Mouse (Mus musculus) NIH3T3 (cell line): ENCODE measurements around the gene Ufsp1.

Source experiments
- DNase-seq: peaks from one replicate; pipeline ENCODE4 v3.0.0-alpha.2; 2012; ENCODE audit warnings: low read depth

Gene Ufsp1

DNA sequence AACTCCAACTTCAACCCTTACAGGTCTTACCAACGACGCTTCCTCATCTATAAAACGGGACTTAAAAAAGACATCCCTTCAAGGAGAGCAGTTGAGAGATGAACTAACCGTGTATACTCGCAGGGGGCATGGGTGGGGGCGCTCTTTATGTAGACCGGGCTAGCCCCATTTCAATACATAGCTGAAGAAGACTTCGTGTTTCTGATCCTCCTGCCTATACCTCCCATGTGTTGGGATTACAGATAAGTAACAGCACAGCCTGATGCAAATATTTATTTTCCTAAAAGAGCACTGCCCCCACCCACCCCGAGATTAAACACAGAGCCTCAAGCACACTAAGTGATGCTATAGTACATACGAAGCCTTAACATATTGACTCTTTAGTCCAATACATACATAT is 39.9 kb downstream of the Ufsp1 start:
- no peak for DNase-seq

DNA sequence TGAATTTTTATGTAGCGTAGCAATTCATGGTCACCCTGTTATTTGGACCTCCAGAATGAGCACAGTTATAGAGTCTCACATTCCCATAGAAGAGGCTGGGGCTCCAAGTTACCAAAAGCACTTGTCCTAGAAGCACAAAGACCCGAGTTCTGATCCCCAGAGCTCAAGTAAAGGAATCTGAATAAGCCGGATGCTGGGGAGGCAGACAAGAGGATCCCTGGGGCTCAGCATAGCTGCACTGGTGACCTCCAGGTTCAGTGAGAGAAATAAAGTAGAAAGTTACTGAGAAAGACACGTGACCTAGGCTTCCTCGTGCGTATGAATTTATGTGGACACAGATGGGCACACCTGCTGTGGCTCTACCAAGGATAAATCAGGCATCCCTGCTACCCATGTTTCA is 40.6 kb downstream of the Ufsp1 start:
- no peak for DNase-seq

DNA sequence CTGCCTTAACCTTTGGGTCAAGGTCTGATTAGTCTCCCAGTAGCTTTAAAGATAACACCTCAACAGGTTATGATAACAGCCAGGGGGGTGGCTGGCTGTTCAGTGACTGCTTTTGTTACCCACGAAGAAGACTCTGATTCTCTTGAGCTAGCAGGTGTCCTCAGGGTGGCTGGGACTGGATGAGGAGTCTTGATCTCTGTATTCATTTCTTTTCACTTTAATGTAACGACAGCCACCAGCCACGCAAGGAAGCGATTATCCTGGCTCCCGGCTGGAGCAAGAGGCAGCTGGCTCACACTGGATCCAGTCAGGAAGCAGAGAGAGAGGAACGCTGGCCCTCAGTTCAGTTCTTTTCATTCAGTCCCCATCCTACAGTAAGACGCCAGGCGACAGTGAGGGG is 42.8 kb downstream of the Ufsp1 start:
- no peak for DNase-seq

DNA sequence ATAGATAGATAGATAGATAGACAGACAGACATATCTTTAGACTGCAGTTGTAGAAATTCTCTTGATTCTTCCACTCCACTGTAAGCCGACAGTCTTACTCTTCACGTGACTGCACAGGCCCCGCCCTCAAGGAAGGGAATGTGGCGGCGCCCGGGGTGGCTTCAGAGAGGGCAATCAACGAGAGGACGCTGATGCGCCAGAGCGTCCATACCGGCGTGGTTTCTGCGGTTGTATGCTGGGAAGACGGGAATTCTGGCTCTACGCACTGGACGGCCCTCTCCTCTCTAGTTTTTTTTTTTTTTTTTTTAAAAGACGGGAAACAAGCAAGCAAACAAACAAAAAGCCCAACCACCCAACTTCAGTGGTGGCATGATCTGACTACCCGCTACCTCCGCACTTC is 43.8 kb downstream of the Ufsp1 start:
- DNase-seq, result peak; percentile 97

DNA sequence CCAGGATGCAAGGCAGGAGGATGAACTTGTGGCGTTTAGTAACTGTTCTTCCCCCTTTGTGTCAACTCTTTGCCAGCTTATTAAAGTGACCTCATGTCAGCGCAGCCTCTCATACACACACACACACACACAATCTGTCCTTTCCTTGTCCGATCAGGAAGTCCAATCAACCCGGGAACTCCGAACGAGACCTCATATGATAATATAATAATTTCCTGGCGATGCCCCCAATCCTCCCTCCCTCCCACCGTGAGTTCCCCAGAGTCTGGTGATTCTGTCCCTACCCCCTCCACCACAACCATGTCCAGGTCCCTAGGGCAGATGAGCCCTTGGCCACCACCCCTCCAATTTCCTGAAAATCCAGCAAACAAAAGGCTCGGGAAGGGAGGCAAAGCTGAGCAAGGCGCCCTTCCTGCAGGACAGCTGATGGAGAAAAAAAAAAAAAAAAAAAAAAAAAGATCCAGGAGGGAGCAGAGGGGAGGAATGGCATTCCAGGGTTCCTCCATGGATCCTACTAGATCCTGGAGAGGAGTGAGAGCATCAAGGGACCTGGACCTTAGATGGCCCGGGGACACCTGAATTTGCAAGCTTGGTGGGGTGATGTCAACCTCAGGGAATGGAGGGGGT is 44.3 kb downstream of the Ufsp1 start:
- no peak for DNase-seq

DNA sequence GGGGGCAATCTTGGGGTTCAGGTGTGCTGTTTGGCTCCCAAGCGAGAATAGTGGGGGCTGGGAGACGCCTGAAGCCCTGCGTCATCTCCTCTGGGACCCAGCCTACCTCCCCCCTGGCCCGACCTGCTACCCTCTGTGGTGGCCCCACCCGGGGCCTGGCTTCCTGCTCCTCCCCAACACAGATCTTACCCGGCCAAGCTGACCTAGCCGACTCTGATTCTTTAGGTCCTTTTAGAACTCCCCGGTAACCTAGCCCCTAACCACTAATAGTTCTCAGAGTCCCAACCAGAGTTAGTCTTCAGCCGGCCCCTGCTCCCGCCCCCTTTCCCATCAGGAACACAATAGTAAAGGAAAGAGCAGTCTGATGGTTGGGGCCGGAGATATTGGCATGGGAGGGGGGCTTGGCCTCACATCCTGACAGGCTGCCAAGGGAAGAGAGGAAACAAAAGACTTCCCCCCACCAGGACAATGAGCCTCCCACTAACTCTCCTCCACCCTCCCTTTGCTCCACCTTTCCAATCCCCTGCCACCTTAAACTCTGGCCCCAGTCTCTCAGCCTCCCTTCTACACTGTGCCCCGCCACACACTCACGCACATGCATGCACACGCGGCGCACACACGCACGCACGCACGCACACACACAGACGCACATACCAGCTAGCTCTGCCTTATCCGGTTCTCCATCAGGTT is 45.0 kb downstream of the Ufsp1 start:
- peak; percentile 65 for DNase-seq

DNA sequence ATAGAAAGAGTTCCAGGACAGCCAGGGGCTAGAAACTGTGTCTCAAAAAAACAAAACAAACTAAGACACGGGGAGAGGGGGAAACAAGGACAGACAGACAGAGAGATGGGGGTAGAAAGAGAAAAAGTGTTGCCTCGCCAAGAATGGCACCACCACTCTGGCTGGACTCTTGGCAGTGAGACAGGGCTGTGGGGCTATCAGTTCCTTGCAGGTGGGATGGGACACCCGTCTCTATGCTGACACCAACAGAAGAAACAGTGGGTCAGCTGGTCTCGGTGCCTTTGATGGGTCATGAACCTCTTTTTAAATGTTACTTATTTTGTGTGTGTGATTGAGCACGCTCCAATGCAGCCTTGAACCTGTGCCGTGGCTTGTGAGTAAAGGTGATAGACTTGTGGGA is 45.8 kb downstream of the Ufsp1 start:
- no peak for DNase-seq

DNA sequence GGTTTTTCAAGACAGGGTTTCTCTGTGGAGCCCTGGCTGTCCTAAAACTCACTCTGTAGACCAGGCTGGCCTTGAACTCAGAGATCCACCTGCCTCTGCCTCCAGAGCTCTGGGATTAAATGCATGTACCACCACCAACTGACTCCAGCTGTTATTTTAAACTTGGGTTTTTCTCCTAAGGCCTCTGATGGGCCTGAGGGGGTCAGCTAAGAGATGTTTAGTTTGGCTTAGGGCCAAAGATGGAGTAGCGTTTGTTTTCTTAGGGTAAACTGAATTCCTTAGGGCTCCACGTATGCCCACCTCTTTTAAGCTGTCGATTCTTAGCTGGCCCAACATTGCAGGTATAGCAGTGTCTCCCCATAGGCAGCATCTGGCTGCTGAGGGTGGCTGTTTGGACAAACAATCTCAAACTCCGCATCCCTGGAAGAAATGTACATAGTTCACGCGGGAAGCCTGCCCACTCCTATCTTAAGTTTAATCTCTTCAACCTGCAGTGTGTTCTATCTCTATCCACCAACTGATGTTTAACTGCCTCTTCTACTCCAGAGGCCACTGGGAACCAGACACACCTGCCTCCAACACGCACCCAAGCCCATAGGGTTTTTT is 48.1 kb downstream of the Ufsp1 start:
- no peak for DNase-seq

DNA sequence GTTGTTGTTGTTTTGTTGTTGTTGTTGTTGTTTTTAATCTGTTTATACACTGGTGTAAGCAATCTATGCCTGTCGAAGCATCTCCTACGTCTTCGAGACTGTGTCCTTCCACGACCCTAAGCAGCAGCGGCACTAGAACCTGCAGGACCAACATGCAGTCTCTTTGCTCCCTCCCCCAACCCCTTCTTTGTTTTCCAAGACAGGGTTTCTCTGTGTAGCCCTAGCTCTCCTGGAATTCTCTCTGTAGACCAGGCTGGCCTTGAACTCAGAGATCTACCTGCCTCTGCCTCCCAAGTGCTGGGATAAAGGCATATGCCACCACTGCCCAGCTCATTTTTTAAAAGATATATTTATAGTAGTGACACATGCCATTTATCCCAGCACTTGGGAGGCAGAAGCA is 49.0 kb downstream of the Ufsp1 start:
- no peak for DNase-seq

DNA sequence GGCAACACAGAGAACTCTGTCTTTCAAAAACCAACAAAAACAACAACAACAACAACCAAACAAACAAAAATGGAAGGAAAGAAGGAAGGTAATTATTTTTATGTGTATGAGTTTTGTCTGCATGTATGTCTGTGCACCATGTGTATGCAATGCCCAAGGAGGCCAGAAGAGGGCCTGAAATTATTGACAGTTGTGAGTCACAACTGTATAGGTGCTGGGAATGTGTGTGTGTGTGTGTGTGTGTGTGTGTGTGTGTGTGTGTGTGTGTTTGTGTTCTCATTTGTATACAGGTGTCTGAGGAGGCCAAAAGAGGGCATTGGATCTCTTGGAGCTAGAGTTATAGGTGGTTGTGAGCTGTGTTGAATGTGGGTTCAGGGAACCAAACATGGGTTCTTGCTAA is 49.4 kb downstream of the Ufsp1 start:
- no peak for DNase-seq
